Mouse (Mus musculus) hindbrain, postnatal 0 days (tissue): ENCODE measurements around the gene Arl13b. TPM values are rescaled to one million over a fixed set of nuclear protein-coding genes. Genes with fewer than 3 reads are reported as not detected.

Experiments used
- ATAC-seq: fragments of 200-750 bp; cut with Nextera tagmentation; 2 replicates; pipeline ENCODE4 v1.8.0; 2017; ENCODE audit warnings: mild to moderate bottlenecking, moderate TSS enrichment, moderate library complexity
- DNase-seq: peaks from one replicate; pipeline ENCODE4 v3.0.0-alpha.2; 2015; ENCODE audit warnings: low spot score
- H3K27ac ChIP-seq: fragments of 300-500 bp; sonication (generic); 2 replicates; pipeline ENCODE4 v1.5.1; 2014; ENCODE audit warnings: mild to moderate bottlenecking
- H3K27me3 ChIP-seq: fragments of 300-500 bp; sonication (generic); 2 replicates; pipeline ENCODE4 v1.6.1; 2014; ENCODE audit warnings: low read length, mixed read lengths; ENCODE audit not compliant: insufficient read depth
- H3K36me3 ChIP-seq: fragments of 300-500 bp; sonication (generic); 2 replicates; pipeline ENCODE4 v1.6.1; 2014; ENCODE audit warnings: low read length, mixed read lengths; ENCODE audit not compliant: insufficient read depth
- H3K4me1 ChIP-seq: fragments of 300-500 bp; sonication (generic); 2 replicates; pipeline ENCODE4 v1.6.1; 2014; ENCODE audit warnings: antibody characterized with exemption, low read length, mixed read lengths; ENCODE audit not compliant: insufficient read depth
- H3K4me2 ChIP-seq: fragments of 300-500 bp; sonication (generic); 2 replicates; pipeline ENCODE4 v1.6.1; 2014; ENCODE audit warnings: low read depth, mild to moderate bottlenecking, low read length, moderate library complexity, mixed read lengths
- H3K4me3 ChIP-seq: fragments of 300-500 bp; sonication (generic); 2 replicates; pipeline ENCODE4 v1.5.1; 2014; ENCODE audit warnings: low read length
- H3K9ac ChIP-seq: fragments of 300-500 bp; sonication (generic); replicated peaks from 2 replicates; pipeline ENCODE4 v1.6.1; 2014; ENCODE audit warnings: mild to moderate bottlenecking, low read length, moderate library complexity, mixed read lengths
- H3K9me3 ChIP-seq: fragments of 300-500 bp; sonication (generic); 2 replicates; pipeline ENCODE4 v1.6.1; 2016; ENCODE audit warnings: low read length, mixed read lengths
- CTCF ChIP-seq: IDR thresholded peaks from 2 replicates; pipeline ENCODE4 v1.5.1; 2016; ENCODE audit warnings: antibody characterized with exemption, control low read depth, low read depth
- WGBS: fragments of 180-500 bp; shearing (Covaris S2); extraction: QIAGEN DNeasy Blood & Tissue Kit; methylation state at CpG from one replicate; pipeline ENCODE4 v1.1.7; 2014; 5-methylcytosine and 5-hydroxymethylcytosine counted together
- polyA plus RNA-seq: library from polyadenylated mRNA; unstranded; fragments of >200 nt; fragmentation: Nextera tagmentation; extraction: Ambion mirVana; gene quantifications from 2 replicates; pipeline ENCODE4 v1.2.1, GENCODE M21; 2015
- total RNA-seq: library from RNA; depleted of rRNA; stranded (reverse); fragments of >200 nt; gene quantifications from 2 replicates; pipeline ENCODE4 v1.2.3, GENCODE M21; 2014; rRNA removed

Gene Arl13b
- total RNA-seq (7.0 and 11.2 TPM in 2 replicates), polyA plus RNA-seq (12.3 TPM in 2 replicates)

GRCm38 (mm10) chr16:62846498-62847312 is at the start of gene Arl13b:
Arl13b (minus strand) TSS chr16:62847040.
- peak within 1 kb of the TSS; percentile 97 for H3K4me3 ChIP-seq
- H3K36me3 ChIP-seq: no peaks in the 10 kb centered on the region
- peak; percentile 100 for ATAC-seq
- no peaks in the 10 kb centered on the region for H3K27me3 ChIP-seq
- H3K9ac ChIP-seq: peak within 1 kb of the TSS; percentile 79
- WGBS: under 1% methylated on average over 52 of the region's 52 CpGs
- H3K27ac ChIP-seq: peak within 1 kb of the TSS; percentile 54; the same call in 1 of the 2 replicates
- TF ChIP-seq CTCF: no peak
- H3K9me3 ChIP-seq: no peaks in the 10 kb centered on the region
- DNase-seq: peak; percentile 98
- H3K4me2 ChIP-seq: peak within 1 kb of the TSS; percentile 97
- H3K4me1 ChIP-seq: no peaks in the 10 kb centered on the region

GRCm38 (mm10) chr16:62895824-62896223 is 49.0 kb upstream of the Arl13b start:
- no peak overlapping the region for H3K27ac ChIP-seq
- H3K27me3 ChIP-seq: no peaks in the 10 kb centered on the region
- H3K9me3 ChIP-seq: no peaks in the 10 kb centered on the region
- no peaks in the 10 kb centered on the region for H3K4me1 ChIP-seq
- no peak for DNase-seq
- TF ChIP-seq CTCF: no peak
- 81% methylated on average over 3 of the region's 3 CpGs for WGBS
- H3K4me3 ChIP-seq: no peak overlapping the region
- H3K4me2 ChIP-seq: no peak overlapping the region
- ATAC-seq: no peak
- H3K36me3 ChIP-seq: no peaks in the 10 kb centered on the region
- H3K9ac ChIP-seq: no peak overlapping the region

GRCm38 (mm10) chr16:62874065-62874464 is 27.2 kb upstream of the Arl13b start:
- no peak for ATAC-seq
- Histone ChIP-seq H3K9me3 (no peaks in the 10 kb centered on the region), H3K4me1 (no peaks in the 10 kb centered on the region), H3K9ac (no peak overlapping the region), H3K36me3 (no peaks in the 10 kb centered on the region), H3K4me3 (no peak overlapping the region), H3K4me2 (no peak overlapping the region), H3K27me3 (no peaks in the 10 kb centered on the region), H3K27ac (no peak overlapping the region)
- WGBS: 72% methylated on average over 6 of the region's 6 CpGs
- no peak for DNase-seq
- no peak for TF ChIP-seq CTCF

GRCm38 (mm10) chr16:62873180-62873579 is 26.3 kb upstream of the Arl13b start:
- H3K4me2 ChIP-seq: no peak overlapping the region
- no peak overlapping the region for H3K4me3 ChIP-seq
- no peak overlapping the region for H3K9ac ChIP-seq
- no peaks in the 10 kb centered on the region for H3K27me3 ChIP-seq
- ATAC-seq (no peak), DNase-seq (no peak)
- no peak overlapping the region for H3K27ac ChIP-seq
- H3K9me3 ChIP-seq: no peaks in the 10 kb centered on the region
- H3K4me1 ChIP-seq: no peaks in the 10 kb centered on the region
- no peak for TF ChIP-seq CTCF
- no peaks in the 10 kb centered on the region for H3K36me3 ChIP-seq
- 53% methylated on average over 4 of the region's 4 CpGs for whole genome bisulfite sequencing

GRCm38 (mm10) chr16:62872688-62873117 is 25.9 kb upstream of the Arl13b start:
- H3K9me3 ChIP-seq: no peaks in the 10 kb centered on the region
- no peaks in the 10 kb centered on the region for H3K27me3 ChIP-seq
- DNase-seq (no peak), ATAC-seq (peak; percentile 56; the same call in 1 of the 2 replicates)
- WGBS: 64% methylated on average over 5 of the region's 5 CpGs
- H3K4me2 ChIP-seq: no peak overlapping the region
- no peak overlapping the region for H3K9ac ChIP-seq
- no peak overlapping the region for H3K27ac ChIP-seq
- no peaks in the 10 kb centered on the region for H3K36me3 ChIP-seq
- no peaks in the 10 kb centered on the region for H3K4me1 ChIP-seq
- no peak for TF ChIP-seq CTCF
- H3K4me3 ChIP-seq: no peak overlapping the region

- no peak overlapping the region for H3K9ac ChIP-seq
- H3K4me2 ChIP-seq: no peak overlapping the region
- WGBS: 48% methylated on average over 6 of the region's 6 CpGs
- H3K27ac ChIP-seq: no peak overlapping the region
- ATAC-seq (no peak), DNase-seq (no peak)
- H3K27me3 ChIP-seq: no peaks in the 10 kb centered on the region
- no peaks in the 10 kb centered on the region for H3K36me3 ChIP-seq
- no peaks in the 10 kb centered on the region for H3K9me3 ChIP-seq
- TF ChIP-seq CTCF: no peak
- H3K4me1 ChIP-seq: no peaks in the 10 kb centered on the region
- H3K4me3 ChIP-seq: no peak overlapping the region
These were observed 14.6 kb upstream of the Arl13b start for GRCm38 (mm10) chr16:62861455-62861854.

GRCm38 (mm10) chr16:62860140-62860539 is 13.3 kb upstream of the Arl13b start:
- Histone ChIP-seq H3K36me3 (no peaks in the 10 kb centered on the region), H3K9ac (no peak overlapping the region), H3K27ac (no peak overlapping the region), H3K4me3 (no peak overlapping the region), H3K4me1 (no peaks in the 10 kb centered on the region), H3K27me3 (no peaks in the 10 kb centered on the region), H3K4me2 (no peak overlapping the region), H3K9me3 (no peaks in the 10 kb centered on the region)
- TF ChIP-seq CTCF: no peak
- ATAC-seq (no peak), DNase-seq (no peak)
- 87% methylated on average over 1 of the region's 1 CpGs for WGBS
